Mouse (Mus musculus) kidney, postnatal 10 days (tissue): ENCODE measurements at regions not wholly inside any gene's neighbourhood (a gene's known extent, or its start where the extent isn't known, plus 50 kb on each side); places are given as distances from the start of the nearest gene placed in this dataset.
A peak's percentile ranks its signal among the peaks of the same experiment; 100 is the strongest.

Experiments used
- DNase-seq: peaks from one replicate; pipeline ENCODE4 v3.0.0; 2021; ENCODE audit warnings: mixed read lengths

GRCm38 (mm10) chr2:172710641-172711040, 161.2 kb downstream of the Tfap2c start:
- DNase-seq = no peak

GRCm38 (mm10) chr2:172726701-172727100, 177.3 kb downstream of the Tfap2c start:
- DNase-seq = no peak

- no peak for DNase-seq
Measured at GRCm38 (mm10) chr2:172727576-172727975, 178.2 kb downstream of the Tfap2c start.

DNA sequence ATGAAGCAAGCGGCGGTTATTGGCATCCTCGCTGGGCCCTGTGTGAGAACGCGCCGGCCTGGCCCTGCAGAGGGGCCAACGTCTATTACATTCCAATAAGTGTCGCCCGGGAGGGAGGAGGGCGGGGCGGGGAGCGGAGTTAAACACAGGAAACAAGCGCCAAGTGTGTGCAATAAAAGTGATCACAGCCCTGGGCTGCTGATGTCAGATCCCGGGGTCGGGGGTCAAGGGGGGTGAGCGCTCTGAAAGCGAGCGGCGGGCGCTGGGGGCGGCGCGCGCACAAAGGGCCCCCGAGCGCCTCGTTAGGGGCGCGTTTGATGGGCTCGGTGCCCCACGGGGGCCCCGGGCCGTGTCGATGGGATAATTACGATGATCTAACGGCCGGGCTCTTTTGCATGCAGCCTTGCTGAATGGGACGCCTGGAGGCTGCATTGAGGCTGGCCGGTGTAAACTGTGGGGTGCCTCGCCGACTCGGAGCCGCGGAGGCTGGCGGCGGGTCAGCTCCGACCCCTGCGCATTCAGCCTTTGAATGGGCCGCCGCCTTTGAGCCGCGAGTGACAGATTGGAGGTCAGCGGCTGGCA, 178.9 kb downstream of the Tfap2c start:
- peak; percentile 57 for DNase-seq

DNA sequence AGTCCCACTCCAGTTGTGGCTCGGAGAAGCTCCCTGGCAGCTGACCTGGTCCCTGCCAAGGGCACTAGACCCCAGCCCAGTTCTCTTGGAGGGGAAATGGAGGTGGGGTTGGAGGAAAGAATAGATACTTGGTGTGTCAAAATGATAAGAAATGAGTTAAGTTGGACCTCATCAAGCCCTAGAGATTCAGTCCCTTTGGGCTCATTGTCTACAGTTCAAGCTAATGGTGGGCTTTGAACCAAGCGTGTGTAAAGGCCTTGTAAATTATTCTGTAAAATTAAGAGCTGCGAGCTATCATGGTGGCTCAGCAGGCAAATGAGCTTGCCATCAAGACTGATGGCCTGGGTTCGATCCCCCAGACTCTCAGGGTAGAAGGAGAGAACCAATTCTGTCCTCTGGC, 179.8 kb downstream of the Tfap2c start:
- no peak for DNase-seq

GRCm38 (mm10) chr2:172729741-172730140, 180.3 kb downstream of the Tfap2c start:
- no peak for DNase-seq

GRCm38 (mm10) chr2:172731408-172731807, 182.0 kb downstream of the Tfap2c start:
- DNase-seq = peak; percentile 24

DNA sequence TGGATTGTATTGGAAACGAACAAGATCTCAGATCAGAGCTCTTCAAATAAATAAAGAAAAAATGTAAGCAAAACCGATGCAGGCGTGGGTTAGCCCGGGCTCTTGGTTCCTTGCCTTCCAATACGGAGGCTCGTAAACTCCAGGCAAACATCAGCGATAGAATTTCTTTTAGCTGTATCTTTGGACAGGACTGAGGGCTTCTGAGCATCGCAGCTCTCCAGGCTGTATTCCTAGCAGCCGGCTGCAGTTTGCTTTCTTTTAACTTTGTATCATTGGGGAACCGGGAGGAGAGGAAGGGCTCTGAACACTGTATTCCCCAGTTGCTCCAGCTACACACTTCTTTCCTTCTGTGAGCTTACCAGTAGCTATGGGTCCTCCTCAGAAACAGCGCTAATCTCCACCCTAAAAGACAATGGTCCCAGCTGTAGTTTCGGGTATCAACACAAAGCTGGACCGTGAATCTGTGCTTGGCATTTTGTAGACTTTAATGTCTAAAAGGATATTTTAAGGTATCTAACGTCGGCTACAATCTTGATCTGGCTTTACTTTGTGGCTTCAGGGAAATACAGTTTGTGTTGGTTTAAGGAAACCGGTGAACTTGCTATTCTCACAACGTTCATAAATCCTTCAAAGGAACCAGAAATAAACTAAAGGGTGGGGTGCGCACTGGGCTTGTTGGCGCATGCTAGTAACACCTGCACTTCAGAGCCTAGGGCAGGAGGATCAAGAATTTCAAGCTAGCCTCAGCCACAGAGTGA, 183.2 kb downstream of the Tfap2c start:
- no peak for DNase-seq

- DNase-seq = no peak
Measured at GRCm38 (mm10) chr2:172733403-172733995, 184.1 kb downstream of the Tfap2c start.

- DNase-seq = no peak
Measured at GRCm38 (mm10) chr2:172735621-172736020, 186.2 kb downstream of the Tfap2c start.

DNA sequence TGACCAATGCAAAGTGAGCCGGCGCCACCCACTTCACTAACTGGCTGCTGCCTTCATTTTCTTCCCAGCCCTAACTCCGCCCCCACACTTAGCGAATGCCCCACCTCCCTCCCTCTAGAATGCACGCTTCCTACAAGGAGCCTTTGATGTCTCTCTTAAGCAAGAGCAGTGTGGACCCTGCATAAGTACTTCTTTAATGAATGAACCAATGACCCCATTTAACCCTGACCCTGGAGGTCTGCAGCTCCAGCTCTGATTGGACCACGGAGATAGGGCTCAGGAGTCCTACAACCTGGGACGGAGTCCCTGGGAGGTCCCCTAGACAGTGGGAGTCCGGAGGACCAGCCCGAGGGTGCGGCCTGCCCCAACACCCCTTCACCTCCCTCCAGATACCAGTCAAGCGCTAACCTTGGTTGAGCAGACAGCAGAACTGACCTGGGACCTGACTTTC, 189.7 kb downstream of the Tfap2c start:
- peak; percentile 23 for DNase-seq

DNA sequence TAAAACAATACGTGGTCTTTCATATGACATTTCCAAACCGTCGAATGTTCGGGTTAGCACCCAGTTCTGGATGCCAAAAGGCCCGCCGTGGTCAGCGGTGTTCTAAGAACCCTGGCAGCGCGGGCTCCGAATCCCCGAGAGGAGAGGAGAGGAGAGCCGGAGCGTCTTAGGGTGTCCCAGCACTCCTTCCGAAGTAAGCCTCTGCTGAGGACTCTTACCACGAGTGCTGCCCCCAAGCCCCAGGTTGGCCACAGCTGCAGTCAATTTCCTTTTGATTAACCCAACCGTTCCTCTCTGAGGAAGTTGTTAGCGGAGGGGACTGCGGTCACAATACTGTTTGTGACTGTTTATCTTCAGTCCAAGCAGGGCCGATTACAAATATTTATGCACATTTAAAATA, 190.1 kb downstream of the Tfap2c start:
- DNase-seq = no peak

DNA sequence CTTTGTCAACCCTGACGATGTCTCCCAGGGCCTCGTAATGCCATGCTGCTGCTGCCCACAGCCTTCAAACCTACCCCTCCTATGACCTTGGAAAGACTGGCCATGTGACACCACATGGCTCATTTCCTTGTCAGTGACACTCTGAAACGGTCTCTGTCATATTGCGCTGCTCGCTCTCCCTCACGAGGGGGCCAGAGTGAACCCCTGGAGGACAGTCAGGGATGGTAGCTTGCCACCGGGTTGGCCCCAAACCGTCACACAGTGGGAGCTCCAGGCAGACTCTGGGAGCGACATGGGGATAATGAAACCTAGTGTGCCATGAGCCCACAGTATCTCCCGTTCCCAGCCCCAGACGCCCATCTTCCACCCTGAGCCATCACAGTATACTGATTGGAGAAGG, 188.8 kb downstream of the Bmp7 start:
- no peak for DNase-seq

DNA sequence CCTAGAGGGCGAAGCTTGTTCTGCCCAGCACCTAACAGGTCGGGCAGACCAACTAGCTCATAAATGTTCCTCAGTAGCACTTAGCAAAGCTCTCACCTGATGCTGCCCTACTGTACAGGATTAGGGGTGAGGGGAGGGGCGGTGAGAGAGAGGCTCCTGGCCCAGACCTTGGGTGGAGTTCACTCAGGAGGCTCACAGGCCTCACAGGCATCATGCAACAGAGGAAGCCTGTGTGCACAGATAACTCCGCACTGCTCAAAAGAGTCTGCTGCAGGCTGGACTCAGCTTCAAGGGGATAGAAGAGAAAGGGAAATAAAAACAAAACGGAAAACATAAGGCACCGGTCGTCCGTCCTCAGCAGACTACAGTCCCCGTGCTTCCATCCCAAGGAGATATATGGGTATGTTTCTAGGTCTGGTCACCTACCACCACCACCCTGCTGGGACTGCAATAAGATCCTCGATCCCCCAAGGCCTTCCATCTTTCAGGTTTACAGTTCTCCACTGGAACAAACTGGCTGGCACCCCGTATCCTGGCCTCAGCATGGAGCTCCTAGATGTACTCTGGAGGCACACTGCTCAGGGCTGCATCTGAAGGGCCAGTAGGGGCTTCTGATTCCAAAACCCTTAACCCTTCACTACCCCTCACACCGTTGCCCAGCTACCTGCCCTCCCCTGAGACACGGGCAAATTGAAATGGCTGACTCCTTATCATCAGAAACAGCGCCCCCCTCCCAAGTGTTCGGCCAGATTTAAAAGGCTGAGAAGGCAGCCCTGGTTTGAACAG, 184.2 kb downstream of the Bmp7 start:
- no peak for DNase-seq

- DNase-seq = no peak
Measured at GRCm38 (mm10) chr2:172756472-172756860, 183.7 kb downstream of the Bmp7 start.

- DNase-seq = peak; percentile 83
Measured at GRCm38 (mm10) chr2:172758497-172758896, 181.6 kb downstream of the Bmp7 start.

DNA sequence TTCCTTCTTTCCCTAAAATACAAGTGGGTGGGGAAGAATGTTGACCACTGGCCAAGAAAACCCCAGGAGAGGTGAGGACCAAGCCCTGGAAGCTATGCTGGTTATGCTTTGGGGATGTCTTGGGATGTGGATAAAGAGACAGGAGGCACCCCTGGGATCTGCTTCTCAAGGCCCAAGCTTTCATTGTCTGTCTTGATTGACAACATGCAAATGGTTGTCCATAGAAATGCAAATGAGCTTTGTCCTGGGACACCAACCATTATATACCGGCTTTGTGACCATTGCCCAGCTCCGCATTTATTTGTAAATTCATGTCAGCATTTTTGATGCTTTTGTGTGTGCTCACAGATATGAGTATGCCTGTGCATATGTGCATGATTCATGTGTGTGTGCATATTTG, 174.9 kb downstream of the Bmp7 start:
- DNase-seq = no peak

GRCm38 (mm10) chr2:172766403-172766802, 173.7 kb downstream of the Bmp7 start:
- DNase-seq = no peak

- DNase-seq = no peak
Measured at GRCm38 (mm10) chr2:172768756-172769155, 171.4 kb downstream of the Bmp7 start.

- DNase-seq = no peak
Measured at GRCm38 (mm10) chr2:172770061-172770460, 170.1 kb downstream of the Bmp7 start.

DNA sequence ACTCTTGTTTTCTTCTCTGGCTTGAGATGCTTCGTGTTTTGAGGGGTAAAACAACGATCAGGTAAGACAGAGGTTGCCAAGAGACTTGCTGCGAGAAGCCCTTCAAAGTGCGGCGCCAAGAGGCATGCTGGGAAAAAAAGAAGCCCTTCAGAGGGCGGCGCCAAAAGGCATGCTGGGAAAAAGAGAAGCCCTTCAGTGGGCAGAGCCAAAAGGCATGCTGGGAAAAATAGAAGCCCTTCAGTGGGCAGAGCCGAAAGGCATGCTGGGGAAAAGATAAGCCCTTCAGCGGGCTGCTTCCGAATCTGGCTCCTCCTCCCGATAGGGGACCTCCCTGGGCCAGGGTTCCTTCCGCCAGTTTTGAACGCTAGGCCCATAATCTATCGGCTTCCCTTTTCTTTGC, 169.5 kb downstream of the Bmp7 start:
- no peak for DNase-seq

DNA sequence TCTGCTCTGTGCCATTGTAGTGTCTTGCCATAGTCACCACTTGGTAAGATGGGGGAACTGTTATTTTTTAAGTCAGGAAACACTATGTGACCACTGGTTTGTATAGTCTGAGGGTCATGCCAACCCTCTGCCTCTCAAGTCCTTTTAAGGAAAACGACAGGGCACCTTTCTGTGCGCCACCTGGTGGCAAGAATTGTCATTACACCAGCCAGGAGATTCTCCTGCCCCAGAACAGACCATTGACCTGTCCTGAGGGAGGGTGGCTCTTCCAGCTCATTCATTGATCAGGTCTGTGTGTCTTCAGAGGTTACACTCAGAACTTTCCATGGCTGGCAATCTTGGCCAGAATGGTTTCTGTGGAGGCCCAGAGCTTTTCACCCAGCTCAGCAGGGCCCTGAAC, 166.9 kb downstream of the Bmp7 start:
- DNase-seq = peak; percentile 85

GRCm38 (mm10) chr2:172776485-172776884, 163.6 kb downstream of the Bmp7 start:
- no peak for DNase-seq
